In the genomic region with DNA sequence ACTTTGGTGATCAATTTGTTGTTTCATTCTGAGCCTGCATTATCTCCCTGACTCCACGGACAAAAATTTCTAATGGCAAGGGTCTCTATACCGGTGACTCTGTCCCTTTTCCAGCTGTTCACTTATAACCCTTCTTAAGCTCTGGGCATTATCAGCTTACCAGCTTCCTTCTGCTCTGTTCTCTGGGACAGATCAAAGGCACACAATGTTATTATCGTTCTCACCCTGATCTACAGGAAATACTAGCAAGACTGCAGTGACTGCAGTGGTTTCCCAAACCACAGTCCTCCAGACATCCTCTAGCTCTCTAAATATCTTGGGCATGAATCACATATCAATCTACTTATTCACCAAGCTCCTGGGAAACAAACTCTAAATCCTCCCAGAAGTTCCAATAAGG, we compare ENCODE assay signal across 37 mouse cellular contexts.
DNase-seq lines count a peak whose midpoint lies in the region; ATAC-seq and TF ChIP-seq lines count a peak whose summit lies in the region.
"Had no signal": no experiment of that assay in that cellular context is flagged by ENCODE, and none has a peak within 500 bp of the region (broad histone marks: within the 10 kb centered on the region; RNA-seq: fewer than 3 reads in every experiment).

No protein-coding gene starts in this region.

- ATAC-seq in megakaryocyte progenitor cell, adult 5-6 weeks (replicated peaks; ENCODE audit: poor library complexity) = peak; percentile 44; the same call in 1 of the 2 replicates
- ATAC-seq: forebrain, embryonic 14.5 days; inflammation-experienced regulatory T-cells, adult 6 months; liver, embryonic 12.5 days; liver, postnatal 0 days; lung, postnatal 0 days; midbrain, embryonic 15.5 days had no signal

- no peak overlapping the region for H3K9ac ChIP-seq in MEL (ENCODE audit: control insufficient read depth, low read depth, low read length, poor library complexity, severe bottlenecking)
- H3K9ac ChIP-seq: embryonic facial prominence, embryonic 13.5 days; heart, embryonic 13.5 days; hindbrain, embryonic 15.5 days; kidney, embryonic 15.5 days; liver, embryonic 12.5 days; liver, postnatal 0 days; midbrain, embryonic 15.5 days; neural tube, embryonic 13.5 days had no signal

- peak; percentile 85 for DNase-seq in 3T3-L1 (ENCODE audit: low read depth, low spot score)
- DNase-seq in MEL (ENCODE audit: low read depth, low spot score) = peak; percentile 8
- DNase-seq in ovary, postnatal 36 days (ENCODE audit: low spot score) = no peak
- DNase-seq in frontal cortex, postnatal 36 days (ENCODE audit: low spot score in 2 of 2) = no peak
- no peak for DNase-seq in layer of hippocampus, postnatal 14 days (ENCODE audit: low spot score in 2 of 2)
- DNase-seq in forebrain, embryonic 10.5 days (ENCODE audit: extremely low spot score, low spot score) = no peak
- DNase-seq: adrenal gland, postnatal 14 days; cerebellum, adult 11-12 months; cerebellum, adult 9-11 months; gastrocnemius, adult 2 months; gastrocnemius, postnatal 36 days; heart, adult 18-20 months; heart, postnatal 10 days; kidney, adult 18-20 months; kidney, postnatal 25 days; left cerebral cortex, postnatal 4 days; liver, postnatal 0 days; lung, postnatal 4 days; right cerebral cortex, postnatal 25 days; spleen, adult 18-20 months; thymus, adult 2 months; thymus, postnatal 4 days had no signal

- no peaks in the 10 kb centered on the region for H3K79me2 ChIP-seq in MEL (ENCODE audit: control insufficient read depth, insufficient read depth, low read length, poor library complexity)

- H3K27ac ChIP-seq in MEL (ENCODE audit: control insufficient read depth, low read depth, low read length) = no peak overlapping the region
- H3K27ac ChIP-seq in embryonic fibroblast, embryonic 13.5 days (ENCODE audit: insufficient read depth, low read length) = peak overlapping the region; percentile 86
- H3K27ac ChIP-seq in forebrain, embryonic 10.5 days = no peak overlapping the region
- H3K27ac ChIP-seq: embryonic facial prominence, embryonic 13.5 days; gastrocnemius, adult 2 months; heart, embryonic 13.5 days; hindbrain, embryonic 10.5 days; hindbrain, embryonic 15.5 days; kidney, embryonic 15.5 days; liver, embryonic 12.5 days; midbrain, embryonic 10.5 days; midbrain, embryonic 15.5 days; neural tube, embryonic 13.5 days had no signal

- no peaks in the 10 kb centered on the region for H3K27me3 ChIP-seq in MEL (ENCODE audit: control insufficient read depth in 1 of 2, insufficient read depth in 2 of 2, low read length in 2 of 2)
- H3K27me3 ChIP-seq in forebrain, embryonic 10.5 days (ENCODE audit: poor library complexity, severe bottlenecking) = no peaks in the 10 kb centered on the region
- H3K27me3 ChIP-seq: embryonic facial prominence, embryonic 13.5 days; heart, embryonic 13.5 days; hindbrain, embryonic 15.5 days; kidney, embryonic 15.5 days; liver, embryonic 12.5 days; midbrain, embryonic 15.5 days; neural tube, embryonic 13.5 days had no signal

- 78% methylated on average over 3 of the region's 3 CpGs for WGBS in forebrain, embryonic 10.5 days

- no peak for TF ChIP-seq CTCF in MEL (IDR thresholded peaks at IDR 0.05 in 2 of 3, conservative IDR thresholded peaks at IDR 0.05 in 1 of 3; ENCODE audit: control insufficient read depth in 1 of 3, insufficient read depth in 1 of 3, low read depth in 2 of 3, low read length in 3 of 3, poor library complexity in 1 of 3, severe bottlenecking in 1 of 3)
- no peak for TF ChIP-seq CTCF in embryonic fibroblast, embryonic 13.5 days (IDR thresholded peaks at IDR 0.05; ENCODE audit: borderline replicate concordance, insufficient read depth, low read length)

- no peaks in the 10 kb centered on the region for H3K36me3 ChIP-seq in MEL (ENCODE audit: control insufficient read depth in 1 of 2, insufficient read depth in 2 of 2, low read length in 2 of 2)
- H3K36me3 ChIP-seq in forebrain, embryonic 10.5 days (replicated peaks) = no peaks in the 10 kb centered on the region
- H3K36me3 ChIP-seq: embryonic facial prominence, embryonic 13.5 days; heart, embryonic 13.5 days; hindbrain, embryonic 10.5 days; hindbrain, embryonic 15.5 days; kidney, embryonic 15.5 days; liver, embryonic 12.5 days; midbrain, embryonic 10.5 days; midbrain, embryonic 15.5 days; neural tube, embryonic 13.5 days had no signal

- no peaks in the 10 kb centered on the region for H3K4me1 ChIP-seq in MEL (ENCODE audit: control insufficient read depth in 1 of 2, insufficient read depth in 2 of 2, low read length in 2 of 2)
- H3K4me1 ChIP-seq in embryonic fibroblast, embryonic 13.5 days (ENCODE audit: control insufficient read depth, insufficient read depth, low read length) = peaks cover 8% of the 10 kb centered on the region
- no peaks in the 10 kb centered on the region for H3K4me1 ChIP-seq in forebrain, embryonic 10.5 days
- H3K4me1 ChIP-seq: embryonic facial prominence, embryonic 13.5 days; heart, embryonic 13.5 days; hindbrain, embryonic 10.5 days; hindbrain, embryonic 15.5 days; kidney, embryonic 15.5 days; liver, embryonic 12.5 days; midbrain, embryonic 10.5 days; midbrain, embryonic 15.5 days; neural tube, embryonic 13.5 days had no signal

- TF ChIP-seq RAD21 in MEL (IDR thresholded peaks at IDR 0.05; ENCODE audit: low read depth, low read length) = no peak

- no peaks in the 10 kb centered on the region for H3K9me3 ChIP-seq in MEL (replicated peaks; ENCODE audit: insufficient read depth, low read length)
- no peaks in the 10 kb centered on the region for H3K9me3 ChIP-seq in forebrain, embryonic 10.5 days
- H3K9me3 ChIP-seq: heart, embryonic 13.5 days; hindbrain, embryonic 10.5 days; hindbrain, embryonic 15.5 days; kidney, embryonic 15.5 days; liver, embryonic 12.5 days; midbrain, embryonic 10.5 days; midbrain, embryonic 15.5 days; neural tube, embryonic 13.5 days had no signal

- no peak overlapping the region for H3K4me3 ChIP-seq in MEL (ENCODE audit: control insufficient read depth in 1 of 2, insufficient read depth in 1 of 2, low read depth in 2 of 2, low read length in 2 of 2)
- H3K4me3 ChIP-seq in embryonic fibroblast, embryonic 13.5 days (ENCODE audit: insufficient read depth, low read length) = no peak overlapping the region
- H3K4me3 ChIP-seq in forebrain, embryonic 10.5 days = no peak overlapping the region
- H3K4me3 ChIP-seq: embryonic facial prominence, embryonic 13.5 days; erythroblast, embryonic 14.5 days; gastrocnemius, adult 2 months; heart, embryonic 13.5 days; hindbrain, embryonic 10.5 days; hindbrain, embryonic 15.5 days; kidney, embryonic 15.5 days; liver, embryonic 12.5 days; midbrain, embryonic 10.5 days; midbrain, embryonic 15.5 days; neural tube, embryonic 13.5 days had no signal

- TF ChIP-seq EP300 in MEL (IDR thresholded peaks at IDR 0.05; ENCODE audit: low read depth in 1 of 2, low read length in 2 of 2) = no peak

- no peak for TF ChIP-seq POLR2A in MEL (IDR thresholded peaks at IDR 0.05; ENCODE audit: control insufficient read depth in 1 of 2, insufficient read depth in 1 of 2, low read depth in 1 of 2, low read length in 2 of 2, poor library complexity in 1 of 2)
- TF ChIP-seq POLR2A in embryonic fibroblast, embryonic 13.5 days (IDR thresholded peaks at IDR 0.05; ENCODE audit: low read depth, low read length) = no peak

TF ChIP-seq in MEL, 35 proteins besides CTCF, POLR2A, EP300 and RAD21:
- no peak for TF ChIP-seq MAZ (IDR thresholded peaks at IDR 0.05; ENCODE audit: low read depth, low read length)
- no peak for TF ChIP-seq MXI1 (IDR thresholded peaks at IDR 0.05; ENCODE audit: low read depth, low read length)
- no peak for TF ChIP-seq ETS1 (IDR thresholded peaks at IDR 0.05; ENCODE audit: low read depth, low read length)
- no peak for TF ChIP-seq E2F4 (IDR thresholded peaks at IDR 0.05; ENCODE audit: borderline replicate concordance, low read depth, low read length)
- no peak for TF ChIP-seq UBTF (IDR thresholded peaks at IDR 0.05; ENCODE audit: borderline replicate concordance, insufficient read depth, low read depth, low read length)
- TF ChIP-seq GABPA (IDR thresholded peaks at IDR 0.05; ENCODE audit: low read depth, low read length) = no peak
- TF ChIP-seq BHLHE40 (IDR thresholded peaks at IDR 0.05; ENCODE audit: borderline replicate concordance, low read depth, low read length) = no peak
- no peak for TF ChIP-seq ZKSCAN1 (IDR thresholded peaks at IDR 0.05; ENCODE audit: low read depth, low read length)
- no peak for TF ChIP-seq TAL1 (IDR thresholded peaks at IDR 0.05; ENCODE audit: low read length)
- no peak for TF ChIP-seq SIN3A (IDR thresholded peaks at IDR 0.05; ENCODE audit: low read length)
- no peak for TF ChIP-seq HCFC1 (IDR thresholded peaks at IDR 0.05; ENCODE audit: low read depth, low read length)
- no peak for TF ChIP-seq NELFE (IDR thresholded peaks at IDR 0.05; ENCODE audit: low read depth, low read length)
- TF ChIP-seq NRF1 (IDR thresholded peaks at IDR 0.05; ENCODE audit: insufficient read depth, low read depth, low read length, poor library complexity, severe bottlenecking) = no peak
- TF ChIP-seq JUND (IDR thresholded peaks at IDR 0.05; ENCODE audit: low read depth, low read length) = no peak

Comparison
In these comparisons a context has a peak if more than half of its experiments do, and no peak if none do; other contexts are left out.
1. DNase-seq: peak in 3T3-L1 (single experiment) and MEL (single experiment); none in ovary, postnatal 36 days (single experiment), frontal cortex, postnatal 36 days (0 of 2), layer of hippocampus, postnatal 14 days (0 of 2) and forebrain, embryonic 10.5 days (single experiment).